Mouse (Mus musculus): Measurements from ENCODE around the gene Zmynd10. TPM values are rescaled to one million over a fixed set of nuclear protein-coding genes. Genes with fewer than 3 reads are reported as not detected.

The Zmynd10 gene
- polyA plus RNA-seq, 1 experiment from 2014 or later = 0.51 TPM

GRCm38 (mm10) chr9:107521711-107522399, 25.2 kb upstream of the Zmynd10 start:
- Histone ChIP-seq H3K27ac (no peak overlapping the region), H3K27me3 (replicated peaks) (peaks cover 40% of the 10 kb centered on the region), H3K36me3 (peaks cover 4% of the 10 kb centered on the region), H3K9ac (0 out of 2 replicates have a peak overlapping the region, but pooled peaks have one; percentile 26), H3K9me3 (no peaks in the 10 kb centered on the region), H3K4me2 (replicated peaks) (peak overlapping the region; percentile 44), H3K4me1 (peaks cover 36% of the 10 kb centered on the region), H3K4me3 (no peak overlapping the region)
- WGBS = 28% methylated on average over 25 of the region's 25 CpGs
- ATAC-seq (ENCODE audit: low FRiP score, low read depth) = no peak

- 45% methylated on average over 2 of the region's 2 CpGs for WGBS
- H3K36me3 ChIP-seq = peaks cover 4% of the 10 kb centered on the region
- peaks cover 45% of the 10 kb centered on the region for H3K27me3 ChIP-seq (replicated peaks)
- no peak overlapping the region for H3K4me3 ChIP-seq
- ATAC-seq (ENCODE audit: low FRiP score, low read depth) = no peak
- H3K9ac ChIP-seq = 0 out of 2 replicates have a peak overlapping the region, but pooled peaks have one; percentile 26
- H3K27ac ChIP-seq = no peak overlapping the region
- no peaks in the 10 kb centered on the region for H3K9me3 ChIP-seq
- peak overlapping the region; percentile 44; the same call in 1 of the 2 replicates for H3K4me2 ChIP-seq (replicated peaks)
- peaks cover 40% of the 10 kb centered on the region for H3K4me1 ChIP-seq
Observed at GRCm38 (mm10) chr9:107522400-107522711, 24.7 kb upstream of the Zmynd10 start.

- H3K9ac ChIP-seq = 0 out of 2 replicates have a peak overlapping the region, but pooled peaks have one; percentile 1
- H3K27me3 ChIP-seq (replicated peaks) = peaks cover 50% of the 10 kb centered on the region
- no peaks in the 10 kb centered on the region; the same call in 1 of the 2 replicates for H3K36me3 ChIP-seq
- no peaks in the 10 kb centered on the region for H3K9me3 ChIP-seq
- ATAC-seq (ENCODE audit: low FRiP score, low read depth) = peak; percentile 46
- no peak overlapping the region for H3K27ac ChIP-seq
- peak overlapping the region; percentile 24 for H3K4me3 ChIP-seq
- peak overlapping the region; percentile 58 for H3K4me2 ChIP-seq (replicated peaks)
- 4% methylated on average over 44 of the region's 44 CpGs for WGBS
- peaks cover 24% of the 10 kb centered on the region for H3K4me1 ChIP-seq
Observed at GRCm38 (mm10) chr9:107526198-107527026, 20.7 kb upstream of the Zmynd10 start.

GRCm38 (mm10) chr9:107533791-107534407, 13.2 kb upstream of the Zmynd10 start, which contains the start of gene Tmem115:
Gene Tmem115 (plus strand): TSS chr9:107533945.
- Histone ChIP-seq H3K4me1 (peaks cover 34% of the 10 kb centered on the region), H3K4me3 (peak within 1 kb of the TSS; percentile 77), H3K9ac (peak within 1 kb of the TSS; percentile 88), H3K9me3 (no peaks in the 10 kb centered on the region), H3K27ac (no peak within 1 kb of the TSS), H3K36me3 (peaks cover 14% of the 10 kb centered on the region), H3K27me3 (replicated peaks) (no peaks in the 10 kb centered on the region), H3K4me2 (replicated peaks) (peak within 1 kb of the TSS; percentile 100)
- ATAC-seq (ENCODE audit: low FRiP score, low read depth) = peak; percentile 99
- under 1% methylated on average over 48 of the region's 48 CpGs for WGBS

GRCm38 (mm10) chr9:107534408-107535202, 12.5 kb upstream of the Zmynd10 start:
- peak; percentile 29 for ATAC-seq (ENCODE audit: low FRiP score, low read depth)
- Histone ChIP-seq H3K4me1 (peaks cover 34% of the 10 kb centered on the region), H3K27ac (no peak overlapping the region), H3K4me3 (peak overlapping the region; percentile 77), H3K27me3 (replicated peaks) (no peaks in the 10 kb centered on the region), H3K36me3 (peaks cover 22% of the 10 kb centered on the region), H3K9me3 (no peaks in the 10 kb centered on the region), H3K4me2 (replicated peaks) (peak overlapping the region; percentile 100), H3K9ac (peak overlapping the region; percentile 88)
- WGBS = under 1% methylated on average over 40 of the region's 40 CpGs

GRCm38 (mm10) chr9:107538231-107538630, 8.9 kb upstream of the Zmynd10 start:
- H3K9ac ChIP-seq = no peak overlapping the region
- no peaks in the 10 kb centered on the region for H3K27me3 ChIP-seq (replicated peaks)
- peaks cover 30% of the 10 kb centered on the region for H3K36me3 ChIP-seq
- ATAC-seq (ENCODE audit: low FRiP score, low read depth) = no peak
- H3K4me3 ChIP-seq = no peak overlapping the region
- WGBS = 93% methylated on average over 7 of the region's 7 CpGs
- no peaks in the 10 kb centered on the region for H3K9me3 ChIP-seq
- no peak overlapping the region for H3K27ac ChIP-seq
- peaks cover 54% of the 10 kb centered on the region for H3K4me1 ChIP-seq
- H3K4me2 ChIP-seq (replicated peaks) = no peak overlapping the region

- no peaks in the 10 kb centered on the region for H3K27me3 ChIP-seq (replicated peaks)
- H3K9me3 ChIP-seq = no peaks in the 10 kb centered on the region
- H3K4me2 ChIP-seq (replicated peaks) = no peak overlapping the region
- no peak for ATAC-seq (ENCODE audit: low FRiP score, low read depth)
- H3K4me1 ChIP-seq = peaks cover 54% of the 10 kb centered on the region
- no peak overlapping the region for H3K4me3 ChIP-seq
- peaks cover 35% of the 10 kb centered on the region for H3K36me3 ChIP-seq
- H3K9ac ChIP-seq = no peak overlapping the region
- WGBS = 95% methylated on average over 3 of the region's 3 CpGs
- no peak overlapping the region for H3K27ac ChIP-seq
Observed at GRCm38 (mm10) chr9:107538711-107539110, 8.4 kb upstream of the Zmynd10 start.

GRCm38 (mm10) chr9:107539940-107540339, 7.2 kb upstream of the Zmynd10 start:
- no peak overlapping the region for H3K9ac ChIP-seq
- no peak overlapping the region for H3K4me3 ChIP-seq
- no peak for ATAC-seq (ENCODE audit: low FRiP score, low read depth)
- no peak overlapping the region for H3K27ac ChIP-seq
- H3K4me1 ChIP-seq = peaks cover 47% of the 10 kb centered on the region
- H3K9me3 ChIP-seq = no peaks in the 10 kb centered on the region
- no peaks in the 10 kb centered on the region for H3K27me3 ChIP-seq (replicated peaks)
- WGBS = 93% methylated on average over 8 of the region's 8 CpGs
- no peak overlapping the region for H3K4me2 ChIP-seq (replicated peaks)
- H3K36me3 ChIP-seq = peaks cover 46% of the 10 kb centered on the region

- WGBS = 73% methylated on average over 4 of the region's 4 CpGs
Observed at GRCm38 (mm10) chr9:107540420-107540819, 6.7 kb upstream of the Zmynd10 start.

GRCm38 (mm10) chr9:107541005-107541404, 6.1 kb upstream of the Zmynd10 start:
- 30% methylated on average over 10 of the region's 10 CpGs for WGBS
- H3K4me1 ChIP-seq = peaks cover 37% of the 10 kb centered on the region

More at GRCm38 (mm10) chr9:107540420-107540819, 6.7 kb upstream of the Zmynd10 start:
- H3K36me3 ChIP-seq = peaks cover 50% of the 10 kb centered on the region
- H3K27me3 ChIP-seq (replicated peaks) = no peaks in the 10 kb centered on the region
- H3K9ac ChIP-seq = no peak overlapping the region
- ATAC-seq (ENCODE audit: low FRiP score, low read depth) = no peak
- H3K4me3 ChIP-seq = no peak overlapping the region
- no peaks in the 10 kb centered on the region for H3K9me3 ChIP-seq
- peaks cover 43% of the 10 kb centered on the region for H3K4me1 ChIP-seq
- H3K4me2 ChIP-seq (replicated peaks) = peak overlapping the region; percentile 90; the same call in 1 of the 2 replicates
- H3K27ac ChIP-seq = no peak overlapping the region

More at GRCm38 (mm10) chr9:107541005-107541404, 6.1 kb upstream of the Zmynd10 start:
- H3K4me3 ChIP-seq = peak overlapping the region; percentile 65
- no peak overlapping the region for H3K27ac ChIP-seq
- H3K9me3 ChIP-seq = no peaks in the 10 kb centered on the region
- no peak for ATAC-seq (ENCODE audit: low FRiP score, low read depth)
- H3K9ac ChIP-seq = peak overlapping the region; percentile 69; the same call in 1 of the 2 replicates
- H3K27me3 ChIP-seq (replicated peaks) = no peaks in the 10 kb centered on the region
- H3K36me3 ChIP-seq = peaks cover 50% of the 10 kb centered on the region
- H3K4me2 ChIP-seq (replicated peaks) = peak overlapping the region; percentile 90
